Mouse (Mus musculus): ENCODE measurements around the gene Ralgapa1. TPM values are rescaled to one million over a fixed set of nuclear protein-coding genes. Genes with fewer than 3 reads are reported as not detected.
"Not testable (repeated sequence)": the region's sequence is repeated elsewhere in the genome, so short reads cannot be mapped to it uniquely, and the experiment has no call there.

Ralgapa1 gene
- polyA plus RNA-seq, 1 experiment from 2014 or later: 37.0 TPM

DNA sequence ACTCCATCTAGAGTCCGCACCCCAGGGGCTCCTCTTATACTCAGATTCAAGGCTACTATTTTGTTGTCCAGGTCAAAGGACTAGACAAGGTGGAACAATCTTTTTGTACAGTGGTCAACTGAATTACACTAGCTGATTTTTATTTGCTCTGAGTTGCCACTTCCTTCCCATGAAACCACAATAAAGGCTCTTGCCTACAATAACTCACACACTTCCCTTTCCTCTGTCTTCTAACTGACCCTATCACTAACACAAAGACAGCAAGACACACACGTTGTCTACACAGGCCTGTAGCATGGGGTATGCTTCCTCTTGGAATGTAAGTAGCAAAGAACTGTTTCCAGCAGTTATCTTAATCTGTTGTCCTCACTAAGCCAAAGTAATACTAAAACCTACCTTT is 35.7 kb downstream of the Ralgapa1 start:
- 86% methylated on average over 2 of the region's 2 CpGs for WGBS
- H3K4me3 ChIP-seq (replicated peaks; ENCODE audit: low read depth, low read length): no peak overlapping the region
- ATAC-seq (ENCODE audit: low FRiP score, low TSS enrichment) (no peak), DNase-seq (no peak)
- no peak overlapping the region for H3K4me2 ChIP-seq (ENCODE audit: low read length)
- peaks cover 38% of the 10 kb centered on the region for H3K36me3 ChIP-seq (ENCODE audit: control insufficient read depth, insufficient read depth, low read length)
- no peak overlapping the region for H3K27ac ChIP-seq (replicated peaks; ENCODE audit: low read depth, low read length)
- H3K9me3 ChIP-seq (ENCODE audit: control insufficient read depth, low read length): no peaks in the 10 kb centered on the region
- H3K4me1 ChIP-seq (ENCODE audit: control insufficient read depth, insufficient read depth, low read length): no peaks in the 10 kb centered on the region
- no peaks in the 10 kb centered on the region for H3K27me3 ChIP-seq (ENCODE audit: control insufficient read depth, insufficient read depth, low read length)
- no peak overlapping the region for H3K9ac ChIP-seq (replicated peaks; ENCODE audit: low read length)

DNA sequence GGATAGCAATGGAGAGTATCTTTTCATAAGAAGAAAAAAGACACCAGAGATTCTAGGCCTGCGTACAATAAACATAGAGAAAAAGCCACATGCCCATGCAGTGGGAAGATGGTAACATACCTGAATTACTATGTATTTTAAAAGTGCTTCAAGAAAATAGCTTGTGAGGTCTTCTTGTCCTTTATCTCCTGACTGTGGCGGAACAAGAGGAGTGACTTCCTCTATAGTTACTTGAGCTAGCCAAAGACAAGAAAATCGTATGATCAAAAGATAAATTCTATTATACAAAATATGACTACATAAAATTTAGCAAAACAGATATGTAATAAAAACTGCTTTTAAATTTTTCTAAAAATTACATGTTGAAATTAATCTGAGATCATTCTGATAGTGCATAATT is 38.3 kb downstream of the Ralgapa1 start:
- H3K27me3 ChIP-seq (ENCODE audit: control insufficient read depth, insufficient read depth, low read length): no peaks in the 10 kb centered on the region
- H3K36me3 ChIP-seq (ENCODE audit: control insufficient read depth, insufficient read depth, low read length): peaks cover 35% of the 10 kb centered on the region
- DNase-seq (no peak), ATAC-seq (ENCODE audit: low FRiP score, low TSS enrichment) (no peak)
- H3K4me2 ChIP-seq (ENCODE audit: low read length): no peak overlapping the region
- H3K9ac ChIP-seq (replicated peaks; ENCODE audit: low read length): no peak overlapping the region
- no peak overlapping the region for H3K27ac ChIP-seq (replicated peaks; ENCODE audit: low read depth, low read length)
- no peaks in the 10 kb centered on the region for H3K9me3 ChIP-seq (ENCODE audit: control insufficient read depth, low read length)
- H3K4me1 ChIP-seq (ENCODE audit: control insufficient read depth, insufficient read depth, low read length): no peaks in the 10 kb centered on the region
- H3K4me3 ChIP-seq (replicated peaks; ENCODE audit: low read depth, low read length): no peak overlapping the region
- WGBS: 90% methylated on average over 3 of the region's 3 CpGs

DNA sequence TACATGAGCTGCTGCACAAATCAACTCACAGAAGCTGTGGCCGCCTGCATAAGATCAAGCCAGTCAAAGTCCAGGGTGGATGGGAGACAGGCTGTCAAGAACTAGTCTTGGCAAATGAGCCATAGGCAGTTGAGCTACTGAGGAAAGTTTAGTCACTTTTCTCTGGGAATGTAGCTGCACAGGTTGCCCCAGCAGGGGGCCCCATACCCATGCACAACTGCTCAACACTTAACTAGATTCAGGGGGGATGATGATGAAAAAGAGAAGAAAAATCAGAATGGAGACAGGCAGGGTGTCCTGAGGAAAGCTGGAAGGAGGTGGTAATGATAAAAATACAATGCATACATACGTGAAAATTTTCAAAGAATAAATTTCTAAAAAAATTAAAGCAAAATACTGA is 42.7 kb downstream of the Ralgapa1 start:
- no peaks in the 10 kb centered on the region for H3K27me3 ChIP-seq (ENCODE audit: control insufficient read depth, insufficient read depth, low read length)
- H3K27ac ChIP-seq (replicated peaks; ENCODE audit: low read depth, low read length): no peak overlapping the region
- H3K4me3 ChIP-seq (replicated peaks; ENCODE audit: low read depth, low read length): no peak overlapping the region
- H3K9me3 ChIP-seq (ENCODE audit: control insufficient read depth, low read length): no peaks in the 10 kb centered on the region
- H3K4me1 ChIP-seq (ENCODE audit: control insufficient read depth, insufficient read depth, low read length): no peaks in the 10 kb centered on the region
- DNase-seq: peak; percentile 39
- peaks cover 18% of the 10 kb centered on the region; the same call in 1 of the 2 replicates for H3K36me3 ChIP-seq (ENCODE audit: control insufficient read depth, insufficient read depth, low read length)
- WGBS: 91% methylated on average over 2 of the region's 2 CpGs
- no peak overlapping the region for H3K4me2 ChIP-seq (ENCODE audit: low read length)
- H3K9ac ChIP-seq (replicated peaks; ENCODE audit: low read length): no peak overlapping the region
- ATAC-seq (ENCODE audit: low FRiP score, low TSS enrichment): no peak

DNA sequence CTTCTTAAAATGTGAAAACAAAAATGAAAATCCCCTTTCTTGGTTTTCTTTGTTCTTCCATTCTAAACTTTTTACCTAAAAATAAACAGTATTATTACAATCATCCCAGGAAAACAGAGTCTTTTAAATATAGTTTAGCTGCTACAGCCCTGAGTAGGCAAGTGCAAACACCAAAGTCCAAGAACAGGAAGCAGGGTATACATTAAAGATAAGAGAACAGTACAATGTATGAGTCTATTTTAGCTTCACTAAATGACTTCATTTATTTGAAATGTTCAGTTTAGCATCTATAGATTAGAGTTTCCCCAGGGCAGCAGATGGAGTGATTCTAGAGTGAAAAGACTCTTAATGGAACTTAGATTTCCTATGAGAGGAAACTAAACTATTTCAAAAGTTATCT is 43.6 kb downstream of the Ralgapa1 start:
- Histone ChIP-seq H3K36me3 (ENCODE audit: control insufficient read depth, insufficient read depth, low read length) (peaks cover 17% of the 10 kb centered on the region; the same call in 1 of the 2 replicates), H3K27me3 (ENCODE audit: control insufficient read depth, insufficient read depth, low read length) (no peaks in the 10 kb centered on the region), H3K27ac (replicated peaks; ENCODE audit: low read depth, low read length) (no peak overlapping the region), H3K4me3 (replicated peaks; ENCODE audit: low read depth, low read length) (no peak overlapping the region), H3K9me3 (ENCODE audit: control insufficient read depth, low read length) (no peaks in the 10 kb centered on the region), H3K9ac (replicated peaks; ENCODE audit: low read length) (no peak overlapping the region), H3K4me1 (ENCODE audit: control insufficient read depth, insufficient read depth, low read length) (no peaks in the 10 kb centered on the region), H3K4me2 (ENCODE audit: low read length) (no peak overlapping the region)
- DNase-seq (no peak), ATAC-seq (ENCODE audit: low FRiP score, low TSS enrichment) (no peak)

DNA sequence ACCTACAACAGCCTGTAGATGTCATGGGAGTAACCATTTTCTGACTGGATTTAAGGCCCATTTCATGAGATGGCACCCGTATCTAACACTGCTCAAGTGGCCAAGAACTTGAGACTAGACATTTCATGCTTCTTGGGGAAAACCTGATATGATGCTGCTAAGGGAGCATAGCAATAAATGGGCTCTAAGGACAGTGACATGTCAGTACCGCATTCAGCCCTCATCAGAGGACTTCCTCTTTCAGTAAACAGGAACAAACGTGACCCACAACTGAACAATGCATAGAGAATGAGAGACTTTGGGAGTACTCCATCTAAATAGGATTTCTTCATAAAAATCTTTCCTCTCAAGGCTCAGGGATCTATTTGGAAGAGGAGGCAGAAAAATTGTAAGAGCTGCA is 46.7 kb downstream of the Ralgapa1 start:
- Histone ChIP-seq H3K4me1 (ENCODE audit: control insufficient read depth, insufficient read depth, low read length) (no peaks in the 10 kb centered on the region), H3K27me3 (ENCODE audit: control insufficient read depth, insufficient read depth, low read length) (no peaks in the 10 kb centered on the region), H3K4me3 (replicated peaks; ENCODE audit: low read depth, low read length) (no peak overlapping the region), H3K9ac (replicated peaks; ENCODE audit: low read length) (no peak overlapping the region), H3K9me3 (ENCODE audit: control insufficient read depth, low read length) (no peaks in the 10 kb centered on the region), H3K36me3 (ENCODE audit: control insufficient read depth, insufficient read depth, low read length) (peaks cover 18% of the 10 kb centered on the region), H3K27ac (replicated peaks; ENCODE audit: low read depth, low read length) (no peak overlapping the region), H3K4me2 (ENCODE audit: low read length) (no peak overlapping the region)
- ATAC-seq (ENCODE audit: low FRiP score, low TSS enrichment) (no peak), DNase-seq (no peak)
- 89% methylated on average over 3 of the region's 3 CpGs for WGBS

DNA sequence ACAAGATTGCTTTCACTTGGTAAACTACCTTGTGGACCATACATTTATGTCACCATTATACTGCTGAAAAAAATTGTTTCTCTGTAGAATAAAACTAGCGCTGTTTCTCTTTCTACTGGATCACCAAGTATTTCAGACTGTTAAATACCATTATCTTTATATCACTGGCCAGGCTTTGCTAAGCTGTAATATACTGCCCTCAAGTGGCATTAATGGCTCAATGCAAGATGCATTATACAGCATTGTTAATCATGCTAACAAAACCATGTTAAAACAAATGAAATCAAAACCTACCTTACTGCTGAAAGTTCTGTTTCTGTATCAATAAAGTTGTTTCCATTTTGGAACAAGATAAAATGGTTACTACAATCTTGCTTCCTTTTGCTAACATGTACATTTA is 100.6 kb downstream of the Ralgapa1 start:
- no peak for ATAC-seq (ENCODE audit: low FRiP score, low TSS enrichment)
- peak; percentile 81 for DNase-seq
- H3K4me3 ChIP-seq (replicated peaks; ENCODE audit: low read depth, low read length): no peak overlapping the region
- H3K36me3 ChIP-seq (ENCODE audit: control insufficient read depth, insufficient read depth, low read length): peaks cover 36% of the 10 kb centered on the region
- no peaks in the 10 kb centered on the region for H3K9me3 ChIP-seq (ENCODE audit: control insufficient read depth, low read length)
- 55% methylated on average over 1 of the region's 1 CpGs for WGBS
- no peaks in the 10 kb centered on the region for H3K4me1 ChIP-seq (ENCODE audit: control insufficient read depth, insufficient read depth, low read length)
- H3K4me2 ChIP-seq (ENCODE audit: low read length): no peak overlapping the region
- H3K27me3 ChIP-seq (ENCODE audit: control insufficient read depth, insufficient read depth, low read length): no peaks in the 10 kb centered on the region
- H3K27ac ChIP-seq (replicated peaks; ENCODE audit: low read depth, low read length): no peak overlapping the region
- H3K9ac ChIP-seq (replicated peaks; ENCODE audit: low read length): no peak overlapping the region

DNA sequence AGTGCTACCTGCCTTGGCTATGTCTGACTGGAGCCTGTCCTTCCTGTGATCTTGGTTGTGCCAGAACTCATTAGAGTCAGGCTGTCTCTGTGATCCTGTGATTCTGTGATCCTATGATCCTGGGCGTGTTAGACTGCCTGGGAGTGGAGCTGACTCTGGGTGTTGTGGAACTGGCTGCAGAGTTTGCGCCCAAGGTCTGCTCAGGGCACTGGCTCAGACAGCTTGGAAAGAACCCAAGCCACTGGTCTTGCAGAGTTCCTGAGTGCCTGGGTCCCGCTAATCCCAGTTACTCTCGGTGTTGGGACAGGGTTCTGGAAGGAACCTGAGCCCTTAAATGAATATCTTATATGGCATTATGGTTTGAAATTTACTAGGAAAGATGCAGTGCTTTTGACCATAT is 115.1 kb downstream of the Ralgapa1 start:
- Histone ChIP-seq H3K4me2 (ENCODE audit: low read length) (no peak overlapping the region), H3K9ac (replicated peaks; ENCODE audit: low read length) (no peak overlapping the region), H3K4me1 (ENCODE audit: control insufficient read depth, insufficient read depth, low read length) (no peaks in the 10 kb centered on the region), H3K27ac (replicated peaks; ENCODE audit: low read depth, low read length) (no peak overlapping the region), H3K36me3 (ENCODE audit: control insufficient read depth, insufficient read depth, low read length) (peaks cover 24% of the 10 kb centered on the region), H3K9me3 (ENCODE audit: control insufficient read depth, low read length) (no peaks in the 10 kb centered on the region), H3K4me3 (replicated peaks; ENCODE audit: low read depth, low read length) (no peak overlapping the region), H3K27me3 (ENCODE audit: control insufficient read depth, insufficient read depth, low read length) (no peaks in the 10 kb centered on the region)
- WGBS: 99% methylated on average over 4 of the region's 4 CpGs
- ATAC-seq (ENCODE audit: low FRiP score, low TSS enrichment) (no peak), DNase-seq (no peak)

DNA sequence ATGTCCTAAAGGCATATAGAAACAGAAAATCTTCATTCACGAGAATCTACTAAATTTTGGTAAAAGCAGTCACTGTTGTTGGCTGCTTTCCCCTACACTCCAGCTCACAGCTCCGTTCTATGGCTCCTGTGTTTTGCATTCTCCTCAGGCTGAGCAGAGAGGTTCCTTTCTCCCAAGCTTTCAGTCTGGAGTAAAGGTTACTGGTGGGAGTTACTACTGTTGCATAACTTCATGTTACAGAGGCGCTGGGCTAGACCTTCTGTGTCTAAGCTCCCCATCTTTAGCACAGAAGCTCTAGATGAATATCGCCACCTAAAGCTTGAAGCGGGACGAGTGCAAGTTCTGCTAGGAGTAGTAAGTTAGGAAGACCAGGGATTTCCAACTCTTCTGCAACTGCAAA is 154.3 kb downstream of the Ralgapa1 start:
- no peak overlapping the region for H3K27ac ChIP-seq (replicated peaks; ENCODE audit: low read depth, low read length)
- H3K9ac ChIP-seq (replicated peaks; ENCODE audit: low read length): no peak overlapping the region
- peaks cover 9% of the 10 kb centered on the region for H3K36me3 ChIP-seq (ENCODE audit: control insufficient read depth, insufficient read depth, low read length)
- 92% methylated on average over 6 of the region's 6 CpGs for whole genome bisulfite sequencing
- ATAC-seq (ENCODE audit: low FRiP score, low TSS enrichment): no peak
- no peaks in the 10 kb centered on the region for H3K4me1 ChIP-seq (ENCODE audit: control insufficient read depth, insufficient read depth, low read length)
- no peak overlapping the region for H3K4me3 ChIP-seq (replicated peaks; ENCODE audit: low read depth, low read length)
- H3K4me2 ChIP-seq (ENCODE audit: low read length): no peak overlapping the region
- no peaks in the 10 kb centered on the region for H3K27me3 ChIP-seq (ENCODE audit: control insufficient read depth, insufficient read depth, low read length)
- no peaks in the 10 kb centered on the region for H3K9me3 ChIP-seq (ENCODE audit: control insufficient read depth, low read length)
- DNase-seq: no peak

DNA sequence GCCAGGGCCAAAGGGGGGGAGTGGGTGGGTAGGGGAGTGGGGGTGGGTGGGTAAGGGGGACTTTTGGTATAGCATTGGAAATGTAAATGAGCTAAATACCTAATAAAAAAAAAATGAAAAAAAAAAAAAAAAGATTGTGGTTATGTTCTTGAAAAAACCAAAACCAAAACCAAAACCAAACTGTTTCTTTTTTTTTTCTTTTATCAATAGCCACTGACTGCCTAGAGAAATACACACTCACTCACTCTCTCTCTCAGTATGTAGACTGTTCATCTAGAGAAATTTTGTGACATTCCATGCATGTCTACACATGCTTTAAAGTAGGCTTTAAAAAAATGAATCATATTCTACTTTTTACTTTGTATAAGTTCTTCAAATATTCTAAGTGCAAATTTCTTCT is 157.8 kb downstream of the Ralgapa1 start:
- not testable (repeated sequence) for ATAC-seq (ENCODE audit: low FRiP score, low TSS enrichment); DNase-seq; H3K4me2 ChIP-seq (ENCODE audit: low read length); H3K27ac ChIP-seq (replicated peaks; ENCODE audit: low read depth, low read length); H3K4me3 ChIP-seq (replicated peaks; ENCODE audit: low read depth, low read length); H3K9me3 ChIP-seq (ENCODE audit: control insufficient read depth, low read length); H3K4me1 ChIP-seq (ENCODE audit: control insufficient read depth, insufficient read depth, low read length); H3K27me3 ChIP-seq (ENCODE audit: control insufficient read depth, insufficient read depth, low read length); H3K9ac ChIP-seq (replicated peaks; ENCODE audit: low read length)
- H3K36me3 ChIP-seq (ENCODE audit: control insufficient read depth, insufficient read depth, low read length): peaks cover 24% of the 10 kb centered on the region
